Mouse (Mus musculus) skeletal muscle tissue, adult 2 months (tissue): ENCODE data around the gene Hexim1.
A peak's percentile ranks its signal among the peaks of the same experiment; 100 is the strongest.

Source experiments
- DNase-seq: peaks from one replicate; pipeline ENCODE4 v3.0.0-alpha.2; 2012; ENCODE audit warnings: low read depth, low spot score

The Hexim1 gene

DNA sequence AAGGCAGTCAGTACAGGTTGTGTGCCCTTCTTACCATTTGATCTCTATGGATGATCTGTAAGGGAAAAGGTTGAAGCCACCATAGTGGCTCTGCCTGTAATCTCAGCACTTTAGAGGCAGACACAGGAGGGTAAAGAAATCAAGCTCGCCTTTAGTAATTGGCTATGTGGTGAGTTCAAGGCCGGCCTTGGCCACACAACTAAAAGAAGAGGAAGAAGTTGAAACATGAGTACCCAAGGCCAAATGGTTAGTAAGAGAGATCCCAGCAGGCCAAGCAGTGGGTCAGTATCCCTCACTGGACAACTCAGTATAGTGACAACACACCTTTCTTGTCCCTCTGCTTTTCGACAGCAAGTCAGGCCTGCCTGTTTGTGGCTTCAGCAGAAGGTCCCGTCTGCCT, 33.7 kb downstream of the Hexim1 start:
- DNase-seq, result no peak

DNA sequence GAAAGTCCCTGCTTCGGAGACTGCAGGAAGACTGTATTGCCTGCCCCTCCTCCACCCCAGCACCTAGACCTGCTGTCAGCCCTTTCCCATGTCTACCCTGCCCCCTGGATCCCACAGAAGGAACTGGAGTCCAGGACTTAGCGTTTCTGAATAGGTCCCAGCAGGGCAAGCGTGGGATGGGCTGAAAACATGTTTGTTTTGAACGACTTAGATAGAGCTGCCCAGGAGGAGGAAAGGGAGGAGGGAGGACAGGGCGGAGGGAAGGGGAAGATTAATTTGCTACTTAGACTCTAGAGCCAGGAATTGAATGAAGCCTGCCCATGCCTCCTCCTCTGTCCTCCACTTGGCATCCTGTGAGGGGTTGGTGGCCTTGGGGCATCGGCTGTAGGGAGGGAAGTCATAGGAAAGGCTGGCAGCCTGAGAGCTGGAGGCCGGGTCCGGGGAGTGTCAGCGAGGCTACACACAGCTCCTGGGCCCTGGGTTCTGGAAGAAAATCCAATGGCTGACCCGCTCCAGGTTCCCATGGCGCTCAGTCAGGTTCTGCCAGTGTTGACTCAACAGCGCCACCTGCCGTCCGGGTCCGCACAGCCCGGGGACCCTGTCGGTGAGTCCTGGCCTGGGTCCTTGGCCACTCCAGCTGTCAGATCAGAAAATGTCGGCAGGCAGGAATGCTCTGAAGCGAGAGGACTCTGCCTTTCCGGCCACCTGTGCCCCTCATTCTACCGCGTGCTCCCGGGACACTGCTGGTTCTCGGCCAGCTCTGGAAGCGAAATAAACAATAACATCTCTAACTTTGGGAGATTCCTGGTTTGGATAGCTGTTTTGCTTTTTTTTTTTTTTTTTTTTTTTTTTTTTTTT, 42.8 kb downstream of the Hexim1 start:
- DNase-seq, result peak; percentile 92

DNA sequence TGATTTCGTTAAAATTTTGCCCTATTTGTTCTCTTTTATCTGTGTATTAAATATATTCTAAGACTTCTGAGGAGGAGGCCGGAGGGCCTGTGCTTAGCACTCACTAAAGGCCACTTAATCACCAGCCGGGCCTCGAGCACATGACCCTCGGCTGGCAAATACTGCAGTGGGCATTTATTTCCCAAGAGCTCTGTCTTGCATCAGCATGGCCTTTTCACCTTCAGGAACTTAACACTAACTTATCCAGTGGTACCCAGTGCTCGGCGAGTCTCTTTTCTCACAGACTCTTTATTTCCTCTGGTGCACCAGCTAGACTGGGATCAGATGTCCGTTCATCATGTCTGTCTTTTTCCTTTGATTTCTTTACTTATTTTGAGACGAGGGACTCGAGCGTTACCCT, 44.7 kb downstream of the Hexim1 start:
- DNase-seq, result no peak

DNA sequence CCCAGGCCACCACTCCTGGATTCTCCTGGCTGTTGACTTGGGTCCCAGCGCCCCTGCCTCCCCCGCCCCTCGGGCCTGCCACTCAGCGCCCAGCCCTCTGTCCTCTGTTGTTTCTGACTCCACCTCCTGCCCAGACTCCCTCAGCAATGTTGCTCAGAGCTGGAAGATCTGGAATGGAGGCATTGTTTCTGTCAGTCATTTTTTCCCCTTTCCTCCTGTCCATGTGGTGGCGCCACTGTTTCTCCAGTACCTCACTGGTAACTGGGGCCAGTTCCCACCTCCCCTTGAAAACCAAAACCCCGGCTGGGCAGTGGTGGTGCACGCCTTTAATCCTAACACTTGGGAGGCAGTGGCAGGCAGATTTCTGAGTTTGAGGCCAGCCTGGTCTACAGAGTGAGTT, 45.4 kb downstream of the Hexim1 start:
- no peak for DNase-seq

DNA sequence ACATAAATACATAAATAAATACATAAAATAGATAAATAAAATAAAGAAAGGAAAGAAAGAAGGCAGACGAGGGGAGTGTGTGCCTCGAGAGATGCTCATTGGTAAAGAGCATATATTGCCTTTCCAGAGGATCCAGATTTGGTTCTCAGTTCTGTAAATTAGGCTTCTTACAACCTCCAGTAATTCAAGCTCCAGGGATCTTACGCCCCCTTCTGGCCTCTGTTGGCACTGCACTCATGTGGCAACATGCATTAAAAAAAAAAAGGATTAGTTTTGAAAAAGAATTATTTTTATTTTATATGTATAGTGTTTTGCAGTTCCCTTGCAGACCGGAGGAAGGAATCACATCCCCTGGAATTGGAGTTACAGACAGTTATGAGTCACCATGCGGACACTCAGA, 46.1 kb downstream of the Hexim1 start:
- DNase-seq, result no peak

DNA sequence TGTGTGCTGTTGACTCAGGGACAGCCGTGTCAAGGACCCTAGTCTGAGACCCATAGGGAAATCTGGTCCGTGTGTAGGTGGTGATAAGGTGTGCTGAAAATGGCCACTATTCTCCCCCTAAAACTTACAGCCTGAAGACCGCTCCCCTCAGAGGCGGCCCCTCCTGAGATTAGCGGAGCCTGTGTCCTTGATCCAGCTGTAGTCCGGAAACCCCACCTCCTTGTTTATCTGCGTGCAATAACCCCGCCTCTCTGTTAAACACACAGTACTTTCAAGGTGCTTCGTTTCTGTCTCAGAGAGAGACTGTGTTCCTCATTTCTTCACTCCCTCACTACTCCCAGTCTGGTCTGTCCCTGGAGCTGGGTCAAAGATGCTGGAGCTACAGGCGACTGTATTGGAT, 48.4 kb downstream of the Hexim1 start:
- no peak for DNase-seq

DNA sequence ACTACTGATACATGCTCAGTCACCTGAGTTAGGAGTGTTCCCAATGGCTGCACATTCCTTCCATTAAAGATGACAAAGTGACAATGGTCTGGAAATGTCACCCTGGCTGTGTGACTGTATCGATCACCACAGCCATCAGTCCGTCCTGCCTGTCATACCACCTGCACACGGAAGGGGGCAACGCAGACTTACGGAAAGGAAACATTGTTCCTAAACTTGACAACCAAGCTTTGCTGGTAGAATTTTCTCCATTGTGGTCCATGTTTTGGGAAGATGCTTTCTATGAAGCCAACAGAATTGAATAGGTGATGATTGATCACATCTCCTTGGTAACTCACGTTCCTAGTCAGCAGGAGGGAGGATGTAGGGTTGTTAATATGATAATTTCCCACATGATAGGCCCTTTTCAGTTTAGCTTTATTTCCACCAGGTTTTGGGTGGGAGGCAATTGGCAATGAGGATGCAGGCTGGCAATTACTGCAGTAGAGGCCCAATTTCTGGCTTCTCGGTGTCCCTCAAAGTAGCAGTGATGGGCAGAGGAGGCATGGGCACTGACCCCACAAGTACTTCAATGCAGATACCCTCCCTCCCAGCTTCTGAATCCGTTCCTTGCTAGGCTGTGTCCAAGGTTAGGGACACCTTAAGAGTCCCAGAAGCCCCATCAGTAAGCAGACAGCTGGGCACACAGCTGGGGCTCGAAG, 52.8 kb downstream of the Hexim1 start:
- peak; percentile 49 for DNase-seq
